Mouse (Mus musculus) lung, postnatal 0 days (tissue): Measurements from ENCODE around the gene Zmynd8.

Source experiments
- CTCF ChIP-seq: IDR thresholded peaks from 2 replicates; pipeline ENCODE4 v1.5.1; 2016; ENCODE audit warnings: antibody characterized with exemption, mild to moderate bottlenecking
- EP300 ChIP-seq: IDR thresholded peaks from 2 replicates; pipeline ENCODE4 v1.6.1; 2016; ENCODE audit warnings: antibody characterized with exemption, mild to moderate bottlenecking, control low read depth

GRCm38 (mm10) chr2:165922994-165923393 lies 24.2 kb upstream of the Zmynd8 start:
- TF ChIP-seq CTCF = no peak
- no peak for TF ChIP-seq EP300
